Mouse (Mus musculus): Measurements from ENCODE around the gene Gstp3.
"Not testable (repeated sequence)": the region's sequence is repeated elsewhere in the genome, so short reads cannot be mapped to it uniquely, and the experiment has no call there.

Gstp3 gene

GRCm38 (mm10) chr19:4037788-4038232 is 21.6 kb downstream of the Gstp3 start, which contains the start of gene Gstp1:
TSS of gene Gstp1 (minus strand) at chr19:4037985.
- peak; percentile 73 to 83 for DNase-seq (ENCODE audit: low spot score in 2 of 2)

- DNase-seq (ENCODE audit: low spot score in 2 of 2): not testable (repeated sequence)
These were observed 22.1 kb downstream of the Gstp3 start for GRCm38 (mm10) chr19:4037154-4037787.

GRCm38 (mm10) chr19:4036327-4037045 is 22.9 kb downstream of the Gstp3 start:
- no peak for DNase-seq (ENCODE audit: low spot score in 2 of 2)

GRCm38 (mm10) chr19:4033742-4034141 is 25.6 kb downstream of the Gstp3 start:
- no peak for DNase-seq (ENCODE audit: low spot score in 2 of 2)

- no peak for DNase-seq (ENCODE audit: low spot score in 2 of 2)
These were observed 26.1 kb downstream of the Gstp3 start for GRCm38 (mm10) chr19:4033298-4033697.

DNA sequence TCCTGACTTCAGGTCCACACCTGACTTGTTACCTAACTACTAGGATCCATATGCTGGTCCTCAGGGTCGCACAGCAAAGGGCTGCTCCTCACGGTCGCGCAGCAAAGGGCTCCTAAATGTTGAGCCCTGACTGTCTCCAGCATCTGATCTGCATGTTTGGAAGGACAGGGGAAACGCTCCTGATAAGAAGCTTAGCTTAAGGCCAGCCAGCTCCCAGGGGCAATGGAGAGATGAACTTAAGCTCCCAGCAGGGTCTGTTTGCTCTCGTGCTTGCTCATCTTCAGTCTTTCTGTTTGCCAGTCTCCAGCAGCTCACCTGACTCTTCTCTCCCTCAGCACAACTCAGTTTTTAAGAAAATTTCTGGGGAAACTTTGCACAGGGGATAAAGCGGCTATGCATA is 26.7 kb downstream of the Gstp3 start:
- no peak for DNase-seq (ENCODE audit: low spot score in 2 of 2)

- no peak for DNase-seq (ENCODE audit: low spot score in 2 of 2)
These were observed 31.8 kb downstream of the Gstp3 start for GRCm38 (mm10) chr19:4027576-4027975.

- no peak for DNase-seq (ENCODE audit: low spot score in 2 of 2)
These were observed 36.2 kb downstream of the Gstp3 start for GRCm38 (mm10) chr19:4023185-4023584.

DNA sequence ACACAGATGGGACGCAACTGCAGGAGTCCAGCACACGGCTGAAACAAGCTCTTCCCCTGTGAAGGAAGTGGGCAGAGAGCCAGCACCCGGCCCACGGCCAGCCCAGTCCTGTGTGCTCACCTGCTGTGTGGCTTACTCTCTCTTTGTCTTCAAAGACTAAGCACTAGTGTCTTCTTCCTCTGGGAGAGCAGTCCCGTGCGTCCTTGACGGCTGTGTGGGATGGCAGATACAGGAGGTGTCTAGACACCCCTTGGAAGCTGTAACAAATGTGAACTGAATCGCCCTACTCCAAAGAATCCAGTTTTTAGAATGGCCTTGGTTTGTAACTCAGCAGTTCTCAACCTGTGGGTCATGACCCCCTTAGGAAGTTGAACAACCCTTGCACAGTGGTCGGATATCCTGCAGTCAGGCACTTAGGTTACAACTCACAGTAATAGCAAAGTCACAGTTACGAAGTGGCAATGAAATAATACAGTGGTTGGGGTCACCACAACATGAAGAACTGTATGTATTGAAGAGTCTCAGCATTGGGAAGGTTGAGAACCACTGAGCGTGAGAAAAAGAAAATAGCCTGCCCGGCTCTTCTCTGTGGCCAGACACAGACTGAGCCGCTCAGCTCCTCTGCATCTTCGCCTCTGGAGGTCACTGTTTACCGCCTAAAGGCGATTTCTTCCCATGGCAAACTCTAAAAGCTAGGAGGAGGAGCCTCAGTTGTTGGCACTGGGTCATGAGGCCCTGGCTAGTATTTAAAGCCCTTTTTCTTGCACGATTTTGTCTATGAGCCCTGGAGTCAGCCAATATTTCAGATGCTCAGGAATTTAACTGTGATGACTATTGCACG is 40.4 kb downstream of the Gstp3 start:
- peak in 1 of 2 experiments; percentile 76 for DNase-seq (ENCODE audit: low spot score in 2 of 2)

- no peak for DNase-seq (ENCODE audit: low spot score in 2 of 2)
These were observed 41.3 kb downstream of the Gstp3 start for GRCm38 (mm10) chr19:4017921-4018587.

DNA sequence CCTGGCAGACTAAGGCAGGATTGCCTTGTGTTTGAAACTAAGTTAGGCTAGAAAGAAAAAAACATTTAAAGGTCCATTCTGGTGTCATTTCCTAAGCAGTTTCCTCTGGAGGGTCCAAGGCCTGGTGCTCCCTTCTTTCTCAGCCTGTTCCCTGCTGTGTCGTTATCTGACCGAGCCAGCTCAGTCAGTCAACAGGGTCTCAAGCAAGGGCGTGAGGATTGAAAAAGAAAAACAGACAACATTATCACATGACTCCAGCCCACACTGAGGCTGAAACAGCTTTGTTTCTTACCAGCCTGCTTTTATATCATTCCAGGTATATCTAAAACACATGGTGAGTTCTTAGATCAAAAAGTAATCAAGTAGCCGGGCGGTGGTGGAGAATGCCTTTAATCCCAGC is 43.7 kb downstream of the Gstp3 start:
- no peak for DNase-seq (ENCODE audit: low spot score in 2 of 2)

DNA sequence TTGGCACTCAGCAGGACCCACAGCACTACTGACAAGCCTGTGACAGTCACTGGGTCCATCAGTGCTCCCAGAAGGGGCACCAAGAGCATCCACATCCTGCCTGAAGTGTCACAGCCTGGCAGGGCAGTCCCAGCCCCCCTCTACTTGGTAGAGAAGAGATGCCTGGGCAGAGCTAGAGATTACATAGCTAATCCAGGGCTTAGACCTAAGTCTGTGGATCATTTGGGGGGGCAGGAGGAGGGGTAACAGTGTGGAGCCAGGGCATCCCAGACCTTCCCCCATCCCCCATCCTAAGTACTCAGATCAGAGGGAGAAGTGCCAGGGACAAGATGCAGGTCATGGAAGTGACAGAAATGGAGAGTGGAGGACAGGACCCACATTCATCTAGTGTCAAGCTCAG is 44.6 kb downstream of the Gstp3 start:
- DNase-seq (ENCODE audit: low spot score in 2 of 2): no peak

DNA sequence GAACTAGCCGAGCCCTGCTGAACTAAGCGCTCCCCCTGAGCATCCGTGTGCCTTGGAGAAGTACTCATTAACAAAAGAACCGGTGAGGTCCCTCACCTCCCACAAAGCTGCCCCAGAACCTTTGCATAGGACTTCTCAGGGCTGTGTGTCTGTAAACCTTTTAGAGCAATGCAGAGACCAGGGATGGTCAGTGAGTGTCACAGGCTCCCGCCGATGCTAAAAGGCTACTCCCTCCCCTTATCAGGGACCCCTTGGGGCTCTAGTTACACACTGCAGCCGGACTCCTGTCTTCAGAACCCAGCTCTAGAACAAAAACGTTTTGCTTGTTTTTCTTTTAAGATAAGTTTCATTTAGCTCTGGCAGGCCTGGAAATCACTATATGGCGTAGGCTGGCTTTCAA is 46.3 kb downstream of the Gstp3 start:
- no peak for DNase-seq (ENCODE audit: low spot score in 2 of 2)

GRCm38 (mm10) chr19:4012432-4013022 is 46.8 kb downstream of the Gstp3 start, which contains the start of gene Ndufv1:
TSS of gene Ndufv1 (minus strand) at chr19:4012806.
- peak; percentile 97 to 98 for DNase-seq (ENCODE audit: low spot score in 2 of 2)

- no peak for DNase-seq (ENCODE audit: low spot score in 2 of 2)
These were observed 48.3 kb downstream of the Gstp3 start for GRCm38 (mm10) chr19:4011086-4011485.
